Mouse (Mus musculus) ES-Bruce4 (cell line): ENCODE measurements around the gene Col4a1.

Experiments used
- CTCF ChIP-seq: IDR thresholded peaks from one replicate; pipeline ENCODE4 v1.8.1; 2011; ENCODE audit warnings: low read depth, low read length
- EP300 ChIP-seq: IDR thresholded peaks from 2 replicates; pipeline ENCODE4 v1.6.1; 2011; ENCODE audit warnings: low read depth, low read length; ENCODE audit not compliant: insufficient read depth
- POLR2A ChIP-seq: IDR thresholded peaks from one replicate; pipeline ENCODE4 v1.8.1; 2011; ENCODE audit warnings: low read length; ENCODE audit not compliant: insufficient read depth

DNA sequence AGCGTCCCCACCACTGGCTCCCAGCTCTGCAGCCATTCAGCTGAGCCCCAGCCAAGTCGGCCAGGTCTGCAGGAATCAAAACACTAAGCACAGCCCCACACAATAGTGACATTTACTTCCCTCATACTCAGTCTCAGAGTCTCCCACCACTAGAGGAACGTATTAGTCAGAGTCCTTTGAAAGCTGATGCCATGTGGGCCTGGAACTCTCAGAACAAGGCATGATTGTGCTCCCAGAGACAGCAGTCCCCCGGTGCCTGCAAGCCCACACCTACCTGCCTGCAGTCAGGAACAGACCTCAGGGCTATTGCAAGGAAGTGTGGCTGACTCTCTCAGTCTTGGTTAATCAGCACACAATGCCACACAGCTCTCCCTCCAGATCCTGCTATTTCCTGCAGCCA is 147.0 kb downstream of the Col4a1 start:
- TF ChIP-seq CTCF = no peak
- no peak for TF ChIP-seq EP300
- TF ChIP-seq POLR2A = no peak
